Mouse (Mus musculus) neural tube, embryonic 11.5 days (tissue): ENCODE measurements around the gene Selenow. TPM values are rescaled to one million over a fixed set of nuclear protein-coding genes. Genes with fewer than 3 reads are reported as not detected.

ENCODE experiments used
- ATAC-seq: fragments of 200-750 bp; cut with Nextera tagmentation; 2 replicates; pipeline ENCODE4 v1.8.0; 2017; ENCODE audit warnings: moderate number of reproducible peaks, mild to moderate bottlenecking, moderate TSS enrichment, moderate library complexity; ENCODE audit not compliant: insufficient read depth, low FRiP score, low TSS enrichment
- DNase-seq: peaks from one replicate; pipeline ENCODE4 v3.0.0-alpha.2; 2015; ENCODE audit warnings: low spot score
- H3K27ac ChIP-seq: fragments of 300-500 bp; sonication (generic); 2 replicates; pipeline ENCODE4 v1.5.1; 2014; ENCODE audit warnings: low read depth, mild to moderate bottlenecking, low read length
- H3K27me3 ChIP-seq: fragments of 300-500 bp; sonication (generic); 2 replicates; pipeline ENCODE4 v1.6.1; 2014; ENCODE audit warnings: mild to moderate bottlenecking, low read length, mixed read lengths; ENCODE audit not compliant: control insufficient read depth, insufficient read depth
- H3K36me3 ChIP-seq: fragments of 300-500 bp; sonication (generic); 2 replicates; pipeline ENCODE4 v1.6.1; 2014; ENCODE audit warnings: mild to moderate bottlenecking, low read length, moderate library complexity, mixed read lengths; ENCODE audit not compliant: control insufficient read depth, insufficient read depth
- H3K4me1 ChIP-seq: fragments of 300-500 bp; sonication (generic); 2 replicates; pipeline ENCODE4 v1.6.1; 2014; ENCODE audit warnings: low read length, mixed read lengths; ENCODE audit not compliant: control insufficient read depth, insufficient read depth
- H3K4me2 ChIP-seq: fragments of 300-500 bp; sonication (generic); 2 replicates; pipeline ENCODE4 v1.6.1; 2014; ENCODE audit warnings: low read depth, mild to moderate bottlenecking, moderate library complexity
- H3K4me3 ChIP-seq: fragments of 300-500 bp; sonication (generic); 2 replicates; pipeline ENCODE4 v1.5.1; 2014; ENCODE audit warnings: low read depth, low read length
- H3K9ac ChIP-seq: fragments of 300-500 bp; sonication (generic); 2 replicates; pipeline ENCODE4 v1.6.1; 2014; ENCODE audit warnings: mild to moderate bottlenecking, low read length
- H3K9me3 ChIP-seq: fragments of 300-500 bp; sonication (generic); 2 replicates; pipeline ENCODE4 v1.6.1; 2016; ENCODE audit warnings: low read length; ENCODE audit not compliant: control insufficient read depth
- WGBS: fragments of 180-500 bp; shearing (Covaris S2); extraction: QIAGEN DNeasy Blood & Tissue Kit; methylation state at CpG from one replicate; pipeline ENCODE4 v1.1.7; 2014; 5-methylcytosine and 5-hydroxymethylcytosine counted together
- polyA plus RNA-seq: library from polyadenylated mRNA; unstranded; fragments of >200 nt; fragmentation: Nextera tagmentation; extraction: Ambion mirVana; gene quantifications from 2 replicates; pipeline ENCODE4 v1.2.1, GENCODE M21; 2014

Gene Selenow
- polyA plus RNA-seq, 1 experiment from 2014 or later, result 923 TPM

DNA sequence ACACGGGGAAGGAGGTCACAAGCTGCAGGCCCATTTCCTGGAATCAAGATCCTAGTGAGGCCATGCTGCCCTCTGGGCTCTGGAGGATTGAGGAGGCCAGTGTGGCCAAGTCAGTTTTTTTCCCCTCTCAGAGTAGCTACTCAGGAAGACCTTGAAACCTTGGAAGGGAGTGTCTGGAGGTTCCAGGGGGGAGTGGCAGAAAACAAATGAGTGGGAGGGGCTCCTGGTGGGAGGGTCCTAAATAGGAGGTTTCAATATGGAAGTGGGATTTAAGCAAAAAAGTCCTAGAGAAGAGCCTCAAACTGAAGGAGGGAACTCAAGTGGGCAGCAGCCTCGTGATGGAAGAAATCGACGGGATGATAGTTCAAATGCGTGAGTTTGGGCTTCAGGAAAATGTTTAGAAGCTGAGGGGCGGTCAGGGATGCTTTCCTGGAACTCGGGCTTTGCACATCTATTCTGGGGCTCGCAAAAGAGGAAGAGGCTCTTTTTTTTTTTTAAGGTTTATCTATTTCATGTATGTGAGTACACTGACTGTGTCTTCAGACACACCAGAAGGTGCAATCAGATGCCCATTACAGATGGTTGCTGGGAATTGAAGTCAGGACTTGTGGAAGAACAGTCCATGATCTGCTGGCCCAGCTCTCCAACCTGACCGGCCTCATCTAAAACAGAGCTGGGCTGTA lies 20.7 kb downstream of the Selenow start:
- Histone ChIP-seq H3K27me3 (no peaks in the 10 kb centered on the region), H3K4me3 (no peak overlapping the region), H3K27ac (no peak overlapping the region), H3K9me3 (no peaks in the 10 kb centered on the region; the same call in 1 of the 2 replicates), H3K4me2 (no peak overlapping the region), H3K4me1 (no peaks in the 10 kb centered on the region), H3K36me3 (no peaks in the 10 kb centered on the region), H3K9ac (no peak overlapping the region)
- DNase-seq (no peak), ATAC-seq (no peak)
- WGBS, result 77% methylated on average over 9 of the region's 9 CpGs

DNA sequence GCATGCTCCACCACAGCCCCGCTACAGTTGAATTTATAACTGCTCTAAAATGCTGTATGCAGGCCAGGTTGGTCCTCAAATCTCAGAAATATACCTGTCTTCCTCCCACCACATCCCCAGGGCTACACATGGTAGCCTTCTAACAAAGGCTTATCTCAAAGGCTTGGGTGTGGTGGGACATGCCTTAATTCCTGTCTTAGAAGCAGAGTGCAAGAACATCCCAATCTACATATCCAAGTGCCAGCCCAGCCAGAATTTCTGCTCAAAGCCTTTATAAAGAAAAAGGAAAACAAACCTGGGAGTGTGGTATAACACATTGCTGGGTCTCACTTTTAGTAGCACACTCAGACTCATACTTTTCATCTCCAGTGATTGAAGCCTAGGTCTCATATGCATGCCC lies 28.0 kb downstream of the Selenow start:
- Histone ChIP-seq H3K4me1 (no peaks in the 10 kb centered on the region), H3K27ac (no peak overlapping the region), H3K27me3 (no peaks in the 10 kb centered on the region), H3K4me2 (no peak overlapping the region), H3K9ac (no peak overlapping the region), H3K4me3 (no peak overlapping the region), H3K9me3 (no peaks in the 10 kb centered on the region; the same call in 1 of the 2 replicates), H3K36me3 (no peaks in the 10 kb centered on the region)
- ATAC-seq (no peak), DNase-seq (no peak)
- 62% methylated on average over 1 of the region's 1 CpGs for WGBS

DNA sequence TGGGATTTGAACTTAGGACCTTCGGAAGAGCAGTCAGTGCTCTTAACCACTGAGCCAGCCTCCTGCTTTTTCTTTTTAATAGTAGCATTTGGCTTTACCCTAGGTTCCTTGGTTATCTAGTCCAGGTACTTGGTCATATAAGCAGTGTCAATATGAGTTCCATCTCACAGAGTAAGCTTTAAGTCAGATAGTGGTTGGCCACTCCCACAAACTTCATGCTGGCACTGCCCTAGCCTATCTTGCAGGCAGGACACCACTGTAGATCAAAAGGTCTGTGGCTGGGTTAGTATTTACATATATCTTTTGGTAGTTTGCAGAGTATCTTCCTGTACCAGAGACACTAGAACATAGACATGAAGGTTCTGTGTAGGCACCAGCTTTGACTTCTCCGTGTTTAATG lies 38.1 kb downstream of the Selenow start:
- no peaks in the 10 kb centered on the region for H3K27me3 ChIP-seq
- H3K27ac ChIP-seq, result no peak overlapping the region
- H3K9ac ChIP-seq, result no peak overlapping the region
- H3K36me3 ChIP-seq, result no peaks in the 10 kb centered on the region
- DNase-seq (no peak), ATAC-seq (no peak)
- no peaks in the 10 kb centered on the region for H3K9me3 ChIP-seq
- 95% methylated on average over 2 of the region's 2 CpGs for WGBS
- no peaks in the 10 kb centered on the region for H3K4me1 ChIP-seq
- no peak overlapping the region for H3K4me3 ChIP-seq
- no peak overlapping the region for H3K4me2 ChIP-seq

DNA sequence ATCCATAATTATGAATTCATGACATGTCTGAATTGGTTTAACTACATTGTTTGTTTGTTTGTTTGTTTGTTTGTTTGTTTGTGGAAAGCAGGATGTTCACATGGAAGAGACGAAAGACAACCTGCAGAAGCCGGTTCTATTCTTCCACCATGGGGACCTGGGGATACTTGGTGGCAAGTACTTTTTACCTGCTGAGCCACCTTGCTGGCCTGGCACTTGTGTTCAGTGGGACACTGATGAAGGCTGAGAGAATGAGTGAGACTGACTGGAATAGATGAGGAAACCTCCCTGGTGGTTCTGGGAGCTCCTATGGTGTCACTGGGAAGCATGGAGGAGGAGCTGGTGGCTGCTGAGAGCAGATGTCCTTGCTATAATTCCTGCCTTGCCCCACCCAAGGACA lies 39.9 kb downstream of the Selenow start, which contains the start of gene Crxos:
Gene Crxos (plus strand): TSS at position 301 of the 400 bp plus-strand sequence.
- Histone ChIP-seq H3K4me1 (no peaks in the 10 kb centered on the region), H3K27ac (no peak within 1 kb of the TSS)
- WGBS, result 96% methylated on average over 2 of the region's 2 CpGs

DNA sequence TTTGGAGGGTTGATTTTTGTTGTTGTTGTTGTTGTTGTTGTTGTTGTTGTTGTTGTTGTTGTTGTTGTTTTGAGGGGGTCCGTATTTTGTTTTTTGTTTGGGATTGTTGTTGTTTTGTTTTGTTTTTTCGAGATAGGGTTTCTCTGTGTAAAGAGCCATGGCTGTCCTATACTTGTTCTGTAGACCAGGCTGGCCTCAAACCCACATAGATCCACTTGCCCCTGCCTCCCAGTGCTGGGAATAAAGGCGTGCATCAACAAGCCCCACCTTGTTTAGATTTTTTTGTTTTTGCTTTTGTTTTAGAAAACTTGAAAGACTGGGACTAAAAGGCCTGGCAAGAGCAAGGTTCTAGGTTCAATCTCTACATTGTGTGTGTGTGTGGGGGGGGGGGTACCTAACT lies 40.4 kb downstream of the Selenow start:
- Histone ChIP-seq H3K9ac (no peak overlapping the region), H3K27me3 (no peaks in the 10 kb centered on the region), H3K36me3 (no peaks in the 10 kb centered on the region), H3K4me1 (no peaks in the 10 kb centered on the region), H3K27ac (no peak overlapping the region), H3K4me2 (no peak overlapping the region), H3K9me3 (no peaks in the 10 kb centered on the region), H3K4me3 (no peak overlapping the region)
- DNase-seq, result no peak
- 81% methylated on average over 3 of the region's 3 CpGs for WGBS
- ATAC-seq, result no peak

More for the DNA sequence above, 39.9 kb downstream of the Selenow start, which contains the start of gene Crxos:
- Histone ChIP-seq H3K4me3 (no peak within 1 kb of the TSS), H3K36me3 (no peaks in the 10 kb centered on the region), H3K4me2 (no peak within 1 kb of the TSS), H3K9me3 (no peaks in the 10 kb centered on the region), H3K27me3 (no peaks in the 10 kb centered on the region), H3K9ac (no peak within 1 kb of the TSS)
- DNase-seq (no peak), ATAC-seq (no peak)

DNA sequence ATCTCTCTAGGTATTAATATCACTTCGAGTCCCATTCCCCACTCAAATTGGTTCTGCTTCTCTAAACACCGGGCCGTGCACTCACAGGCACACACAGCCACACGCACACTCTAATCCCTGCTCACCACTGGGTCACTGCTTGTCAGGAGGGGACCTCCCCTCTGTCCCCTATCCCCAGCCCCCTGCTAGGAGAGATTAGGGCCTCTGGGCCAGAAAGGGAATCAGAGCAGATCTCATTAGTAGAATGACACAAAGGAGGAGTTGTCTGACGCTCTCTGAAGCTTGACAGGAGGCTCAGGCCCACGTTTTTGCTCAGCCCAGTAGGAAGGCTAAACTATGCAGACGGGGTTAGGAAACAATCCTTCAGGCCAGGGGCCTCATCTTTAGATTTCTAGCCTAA lies 40.8 kb downstream of the Selenow start:
- no peak overlapping the region for H3K4me2 ChIP-seq
- no peaks in the 10 kb centered on the region for H3K9me3 ChIP-seq
- H3K27ac ChIP-seq, result no peak overlapping the region
- no peak overlapping the region for H3K4me3 ChIP-seq
- no peaks in the 10 kb centered on the region for H3K27me3 ChIP-seq
- H3K36me3 ChIP-seq, result no peaks in the 10 kb centered on the region
- 28% methylated on average over 7 of the region's 7 CpGs for WGBS
- no peak for ATAC-seq
- no peak overlapping the region for H3K9ac ChIP-seq
- no peak for DNase-seq
- H3K4me1 ChIP-seq, result no peaks in the 10 kb centered on the region

DNA sequence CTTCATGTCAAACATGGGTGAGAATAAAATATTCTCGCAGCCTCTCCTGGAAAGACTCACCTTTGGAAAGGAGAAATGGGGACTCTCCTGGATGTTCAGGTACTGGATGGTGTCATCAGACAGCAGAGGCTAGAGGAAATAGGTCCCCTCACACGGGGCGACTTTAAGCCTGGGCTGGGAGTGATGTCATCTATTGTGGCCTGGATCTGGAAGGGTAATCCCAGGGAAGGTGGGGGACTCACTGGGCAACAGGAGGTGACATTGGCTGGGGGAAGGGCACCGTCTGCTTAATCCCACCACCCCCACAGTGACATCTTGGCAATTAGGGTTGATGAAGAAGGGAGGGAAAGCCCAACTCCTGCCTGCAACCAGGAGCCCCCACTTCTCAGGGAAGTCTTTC lies 42.4 kb downstream of the Selenow start, which contains the start of gene Crx:
Gene Crx (minus strand): TSS at position 213 of the 400 bp plus-strand sequence.
- WGBS, result 45% methylated on average over 4 of the region's 4 CpGs
- Histone ChIP-seq H3K4me3 (no peak within 1 kb of the TSS), H3K27ac (no peak within 1 kb of the TSS), H3K36me3 (no peaks in the 10 kb centered on the region), H3K27me3 (no peaks in the 10 kb centered on the region), H3K4me1 (no peaks in the 10 kb centered on the region), H3K9me3 (no peaks in the 10 kb centered on the region), H3K9ac (no peak within 1 kb of the TSS), H3K4me2 (no peak within 1 kb of the TSS)
- DNase-seq (no peak), ATAC-seq (no peak)

Other genes starting within 250 kb of the Selenow start
- not detected in 2 replicates for gene Obox5, start 172.3 kb downstream of the Selenow start, polyA plus RNA-seq
- not detected in 2 replicates for gene Obox6, start 82.7 kb downstream of the Selenow start, polyA plus RNA-seq
- not detected in 2 replicates for gene Crx, start 42.4 kb downstream of the Selenow start, polyA plus RNA-seq
- 0.56 TPM in 1 of 2 replicates, not detected in the other for gene Crxos, start 39.8 kb downstream of the Selenow start, polyA plus RNA-seq
- gene Nop53, start 23.7 kb upstream of the Selenow start, polyA plus RNA-seq, result 176 and 182 TPM in 2 replicates
- 11.2 and 11.3 TPM in 2 replicates for gene Ehd2, start 45.2 kb upstream of the Selenow start, polyA plus RNA-seq
- gene Bicra, start 125.5 kb upstream of the Selenow start, polyA plus RNA-seq, result 7.5 and 8.7 TPM in 2 replicates
- gene Zfp541, start 139.4 kb upstream of the Selenow start, polyA plus RNA-seq, result 0.08 TPM in 1 of 2 replicates, not detected in the other
- 175 and 184 TPM in 2 replicates for gene Napa, start 176.1 kb upstream of the Selenow start, polyA plus RNA-seq
- 21.1 and 22.8 TPM in 2 replicates for gene Kptn, start 197.5 kb upstream of the Selenow start, polyA plus RNA-seq
- gene Slc8a2, start 207.4 kb upstream of the Selenow start, polyA plus RNA-seq, result 0.95 and 1.0 TPM in 2 replicates